In the genomic region with DNA sequence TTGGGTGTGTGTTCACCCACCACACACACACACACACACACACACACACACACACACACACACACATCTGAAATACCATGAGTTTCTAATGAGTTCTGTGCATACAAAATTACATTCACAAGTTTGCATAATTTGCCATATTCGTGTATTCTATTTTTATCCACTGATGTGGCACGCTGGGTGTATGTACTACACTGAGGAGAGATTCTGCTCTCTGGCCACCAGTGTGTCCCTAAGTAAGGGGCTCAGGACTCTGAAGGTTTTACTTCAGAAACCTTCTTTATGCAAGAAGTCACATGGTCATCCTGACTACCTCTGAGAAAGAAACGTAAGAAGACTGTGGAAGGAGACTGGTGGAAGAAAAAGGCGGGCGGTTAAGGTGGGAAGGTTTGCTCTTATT, we compare ENCODE assay signal across 12 mouse cellular contexts.
A peak's percentile ranks its signal among the peaks of the same experiment; 100 is the strongest.
DNase-seq lines count a peak whose midpoint lies in the region; ATAC-seq and TF ChIP-seq lines count a peak whose summit lies in the region.
"Had no signal": no experiment of that assay in that cellular context is flagged by ENCODE, and none has a peak within 500 bp of the region (broad histone marks: within the 10 kb centered on the region; RNA-seq: fewer than 3 reads in every experiment).

No protein-coding gene starts in this region.

- H3K27ac ChIP-seq in heart, embryonic 15.5 days = peak overlapping the region; percentile 54
- H3K27ac ChIP-seq in embryonic facial prominence, embryonic 10.5 days (replicated peaks) = peak overlapping the region; percentile 77; the same call in 1 of the 2 replicates
- peak overlapping the region; percentile 62 for H3K27ac ChIP-seq in embryonic fibroblast, embryonic 13.5 days (ENCODE audit: insufficient read depth, low read length)
- H3K27ac ChIP-seq in midbrain, embryonic 11.5 days (ENCODE audit: low read depth, low read length) = peak overlapping the region; percentile 30; the same call in 1 of the 2 replicates
- H3K27ac ChIP-seq in liver, embryonic 11.5 days (ENCODE audit: low read depth, low read length) = no peak overlapping the region
- H3K27ac ChIP-seq: limb, embryonic 12.5 days; lung, embryonic 15.5 days had no signal

- no peak overlapping the region for H3K4me2 ChIP-seq in heart, embryonic 15.5 days
- no peak overlapping the region for H3K4me2 ChIP-seq in midbrain, embryonic 11.5 days
- H3K4me2 ChIP-seq in liver, embryonic 11.5 days = no peak overlapping the region
- H3K4me2 ChIP-seq: limb, embryonic 12.5 days; lung, embryonic 15.5 days had no signal

- H3K36me3 ChIP-seq in heart, embryonic 15.5 days = no peaks in the 10 kb centered on the region
- H3K36me3 ChIP-seq in embryonic facial prominence, embryonic 10.5 days (replicated peaks) = peaks cover 4% of the 10 kb centered on the region; the same call in 1 of the 2 replicates
- H3K36me3 ChIP-seq in midbrain, embryonic 11.5 days (ENCODE audit: control insufficient read depth, insufficient read depth, low read length) = no peaks in the 10 kb centered on the region
- no peaks in the 10 kb centered on the region for H3K36me3 ChIP-seq in liver, embryonic 11.5 days (ENCODE audit: control insufficient read depth, insufficient read depth, low read length)
- H3K36me3 ChIP-seq: limb, embryonic 12.5 days had no signal

- H3K9me3 ChIP-seq in heart, embryonic 15.5 days (replicated peaks) = no peaks in the 10 kb centered on the region
- H3K9me3 ChIP-seq in embryonic facial prominence, embryonic 10.5 days = no peaks in the 10 kb centered on the region
- H3K9me3 ChIP-seq in midbrain, embryonic 11.5 days (ENCODE audit: control insufficient read depth, low read length) = no peaks in the 10 kb centered on the region
- H3K9me3 ChIP-seq in liver, embryonic 11.5 days (ENCODE audit: control insufficient read depth, low read length) = no peaks in the 10 kb centered on the region
- H3K9me3 ChIP-seq: limb, embryonic 12.5 days; lung, embryonic 15.5 days had no signal

- no peaks in the 10 kb centered on the region for H3K27me3 ChIP-seq in heart, embryonic 15.5 days
- no peaks in the 10 kb centered on the region for H3K27me3 ChIP-seq in embryonic facial prominence, embryonic 10.5 days (replicated peaks; ENCODE audit: low read depth, poor library complexity, severe bottlenecking)
- H3K27me3 ChIP-seq in midbrain, embryonic 11.5 days (ENCODE audit: control insufficient read depth, insufficient read depth, low read length) = no peaks in the 10 kb centered on the region
- no peaks in the 10 kb centered on the region for H3K27me3 ChIP-seq in liver, embryonic 11.5 days (replicated peaks; ENCODE audit: control insufficient read depth, insufficient read depth, low read length)
- H3K27me3 ChIP-seq: limb, embryonic 12.5 days; lung, embryonic 15.5 days had no signal

- intact Hi-C loops in heart, postnatal 36 days (cut with DNase I) = no loop called here

- no peak for TF ChIP-seq CTCF in embryonic fibroblast, embryonic 13.5 days (IDR thresholded peaks at IDR 0.05; ENCODE audit: borderline replicate concordance, insufficient read depth, low read length)

- H3K4me1 ChIP-seq in heart, embryonic 15.5 days (replicated peaks) = peaks cover 55% of the 10 kb centered on the region
- H3K4me1 ChIP-seq in embryonic facial prominence, embryonic 10.5 days = peaks cover 62% of the 10 kb centered on the region
- H3K4me1 ChIP-seq in embryonic fibroblast, embryonic 13.5 days (ENCODE audit: control insufficient read depth, insufficient read depth, low read length) = peaks cover 17% of the 10 kb centered on the region
- peaks cover 23% of the 10 kb centered on the region for H3K4me1 ChIP-seq in midbrain, embryonic 11.5 days (ENCODE audit: control insufficient read depth, insufficient read depth, low read length)
- H3K4me1 ChIP-seq in liver, embryonic 11.5 days (replicated peaks; ENCODE audit: control insufficient read depth, insufficient read depth, low read length) = no peaks in the 10 kb centered on the region; the same call in 1 of the 2 replicates

- ATAC-seq in heart, embryonic 15.5 days (replicated peaks; ENCODE audit: insufficient number of reproducible peaks, insufficient read depth, low FRiP score, low read depth) = no peak
- ATAC-seq in midbrain, embryonic 11.5 days (ENCODE audit: low FRiP score) = peak; percentile 41; the same call in 1 of the 2 replicates
- no peak for ATAC-seq in erythroblast, adult 5-6 weeks (replicated peaks; ENCODE audit: low FRiP score, poor library complexity, severe bottlenecking)
- ATAC-seq in liver, embryonic 11.5 days (replicated peaks; ENCODE audit: low FRiP score) = no peak

- no peak overlapping the region for H3K9ac ChIP-seq in heart, embryonic 15.5 days
- H3K9ac ChIP-seq in midbrain, embryonic 11.5 days (ENCODE audit: low read length) = no peak overlapping the region
- H3K9ac ChIP-seq in liver, embryonic 11.5 days (ENCODE audit: low read depth, low read length) = no peak overlapping the region
- H3K9ac ChIP-seq: limb, embryonic 12.5 days; lung, embryonic 15.5 days had no signal

- no peak for TF ChIP-seq POLR2A in embryonic fibroblast, embryonic 13.5 days (IDR thresholded peaks at IDR 0.05; ENCODE audit: low read depth, low read length)

- no peak overlapping the region for H3K4me3 ChIP-seq in heart, embryonic 15.5 days
- H3K4me3 ChIP-seq in embryonic facial prominence, embryonic 10.5 days = no peak overlapping the region
- no peak overlapping the region for H3K4me3 ChIP-seq in embryonic fibroblast, embryonic 13.5 days (ENCODE audit: insufficient read depth, low read length)
- H3K4me3 ChIP-seq in midbrain, embryonic 11.5 days (ENCODE audit: low read depth, low read length) = no peak overlapping the region
- no peak overlapping the region for H3K4me3 ChIP-seq in liver, embryonic 11.5 days (ENCODE audit: low read depth, low read length)
- H3K4me3 ChIP-seq: limb, embryonic 12.5 days; lung, embryonic 15.5 days had no signal

- DNase-seq in heart, postnatal 36 days = no peak
- no peak for DNase-seq in embryonic facial prominence, embryonic 10.5 days (ENCODE audit: low spot score)
- no peak for DNase-seq in midbrain, embryonic 11.5 days (ENCODE audit: low spot score, missing footprints)
- DNase-seq in kidney, postnatal 14 days = no peak
- no peak for DNase-seq in liver, embryonic 11.5 days (ENCODE audit: low spot score)
- DNase-seq: cerebellum, postnatal 14 days; heart, adult 18-20 months had no signal

- 60% methylated on average over 5 of the region's 5 CpGs for WGBS in heart, embryonic 15.5 days
- 80% methylated on average over 5 of the region's 5 CpGs for WGBS in embryonic facial prominence, embryonic 10.5 days
- WGBS in midbrain, embryonic 11.5 days = 88% methylated on average over 5 of the region's 5 CpGs
- WGBS in liver, embryonic 11.5 days = 85% methylated on average over 5 of the region's 5 CpGs
